Mouse (Mus musculus) brain, embryonic 18.5 days (tissue): ENCODE measurements around the gene Sirt2.

ENCODE experiments used
- DNase-seq: peaks from one replicate; pipeline ENCODE4 v3.0.0-alpha.2; 2012; ENCODE audit warnings: low read depth, low spot score

Gene Sirt2

GRCm38 (mm10) chr7:28766173-28766879 lies at the start of gene Sirt2:
Sirt2 (plus strand) TSS chr7:28766735.
- peak; percentile 98 for DNase-seq

GRCm38 (mm10) chr7:28717726-28718125 lies 48.8 kb upstream of the Sirt2 start:
- DNase-seq = no peak

GRCm38 (mm10) chr7:28719159-28719558 lies 47.4 kb upstream of the Sirt2 start:
- no peak for DNase-seq

- no peak for DNase-seq
Measured at GRCm38 (mm10) chr7:28719650-28720049, 46.9 kb upstream of the Sirt2 start.

DNA sequence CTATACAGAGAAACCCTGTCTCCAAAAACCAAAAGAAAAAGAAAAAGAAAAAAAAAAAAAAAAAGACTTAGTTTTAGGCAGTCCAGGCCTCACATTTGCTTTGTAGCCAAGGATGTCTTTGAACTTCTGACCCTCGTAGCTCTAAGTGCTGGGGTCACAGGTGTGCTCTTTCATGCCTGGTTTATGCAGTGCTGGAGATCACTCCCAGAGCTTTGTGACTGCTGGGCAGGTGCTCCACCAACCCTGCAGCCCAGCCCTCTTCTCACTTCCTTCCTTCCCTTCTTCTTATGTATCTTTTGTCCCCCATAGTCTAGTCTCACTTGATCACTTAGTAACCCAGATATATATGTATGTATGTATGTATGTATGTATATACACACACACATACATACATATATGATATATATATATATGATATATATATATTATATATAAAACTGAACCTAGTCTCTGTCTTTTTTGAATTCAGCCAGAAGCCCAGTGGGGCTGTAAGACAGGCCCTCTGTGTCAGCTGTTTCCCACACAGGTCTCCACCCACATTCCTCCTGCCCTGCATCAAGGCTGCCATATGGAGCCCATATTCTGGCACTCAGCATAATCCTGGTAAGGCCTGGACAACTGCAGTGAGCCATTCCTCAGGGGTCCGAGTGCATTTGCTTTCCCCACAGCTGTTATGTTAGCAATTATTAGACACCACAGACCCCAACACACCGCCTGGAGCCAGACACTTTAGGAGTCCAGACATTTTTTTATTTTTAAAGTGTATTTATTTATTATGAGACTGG lies 45.6 kb upstream of the Sirt2 start:
- no peak for DNase-seq

GRCm38 (mm10) chr7:28722079-28722478 lies 44.5 kb upstream of the Sirt2 start:
- no peak for DNase-seq

DNA sequence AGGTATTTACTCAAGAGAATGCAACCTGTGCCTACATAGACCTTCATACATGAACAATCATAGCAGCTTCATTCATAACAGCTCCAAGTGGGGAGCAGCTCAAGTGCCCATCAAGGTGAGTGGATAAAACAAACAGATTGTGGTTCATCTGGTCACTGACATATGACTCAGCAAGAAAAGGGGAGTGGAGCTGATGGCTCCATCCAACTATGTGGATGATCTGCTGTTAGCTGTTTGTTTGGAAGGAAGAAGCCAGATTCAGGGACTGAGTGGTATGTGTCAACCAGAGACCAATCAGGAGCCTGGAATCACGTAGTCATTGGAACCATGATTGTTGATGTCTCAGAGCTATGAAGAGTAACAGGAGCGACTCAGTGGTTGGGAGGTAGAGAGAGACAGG lies 41.9 kb upstream of the Sirt2 start:
- DNase-seq = no peak

DNA sequence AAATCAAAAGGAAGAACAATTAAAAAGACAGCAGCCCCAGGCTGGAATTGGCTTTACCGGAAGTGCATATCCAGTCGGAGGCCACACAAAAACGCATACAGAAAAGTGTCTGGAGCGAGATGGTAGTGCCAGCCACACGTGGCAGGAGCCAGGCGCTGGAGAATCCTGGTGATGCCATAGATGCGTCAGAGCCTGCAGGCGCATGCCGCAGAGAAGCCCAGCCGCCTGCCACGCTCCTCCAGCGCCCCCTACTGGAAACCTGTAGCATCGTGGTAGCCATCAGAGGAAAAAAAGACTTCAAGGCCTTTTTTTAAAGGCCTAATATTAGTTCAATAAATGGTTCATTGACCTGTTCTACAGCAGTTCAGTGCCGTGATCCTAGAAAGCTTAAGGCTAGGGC lies 39.9 kb upstream of the Sirt2 start:
- no peak for DNase-seq

- DNase-seq = no peak
Measured at GRCm38 (mm10) chr7:28727649-28728340, 38.7 kb upstream of the Sirt2 start.

DNA sequence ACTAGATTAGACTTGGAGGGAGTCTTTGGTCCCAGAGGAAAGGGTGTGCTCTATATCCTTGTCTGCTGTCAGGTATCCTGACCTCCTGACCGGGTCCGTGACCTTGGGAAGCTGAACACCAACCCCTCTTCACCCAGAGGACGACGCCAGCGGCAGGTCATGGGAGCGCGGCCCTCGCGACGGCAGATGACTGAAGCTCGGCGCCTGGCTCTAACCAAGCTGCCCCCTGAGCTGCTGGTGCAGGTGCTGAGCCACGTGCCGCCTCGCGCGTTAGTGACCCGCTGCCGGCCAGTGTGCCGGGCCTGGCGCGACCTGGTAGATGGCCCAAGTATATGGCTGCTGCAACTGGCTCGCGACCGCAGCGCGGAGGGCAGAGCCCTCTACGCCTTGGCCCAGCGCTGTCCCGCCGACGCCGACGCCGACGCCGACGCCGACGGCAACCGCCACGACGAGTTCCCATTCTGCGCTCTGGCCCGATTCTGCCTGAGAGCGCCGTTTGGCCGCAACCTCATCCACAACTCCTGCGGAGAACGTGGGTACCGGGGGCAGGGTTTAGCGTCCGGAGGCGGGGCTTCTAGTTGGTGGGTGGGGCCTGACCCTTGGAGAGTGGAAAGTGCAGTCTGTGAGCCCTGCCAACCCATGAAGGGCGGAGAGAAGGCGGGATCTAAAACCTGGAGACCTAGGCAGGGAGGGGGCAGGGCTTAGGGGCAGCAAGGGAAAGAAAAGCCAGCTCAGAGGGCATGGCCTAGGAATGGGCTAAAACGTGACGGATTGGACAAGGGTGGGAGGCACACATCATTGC lies 34.0 kb upstream of the Sirt2 start:
- peak; percentile 22 for DNase-seq

GRCm38 (mm10) chr7:28733211-28733610 lies 33.3 kb upstream of the Sirt2 start:
- no peak for DNase-seq

GRCm38 (mm10) chr7:28735701-28736100 lies 30.8 kb upstream of the Sirt2 start:
- DNase-seq = no peak

- DNase-seq = no peak
Measured at GRCm38 (mm10) chr7:28739829-28740228, 26.7 kb upstream of the Sirt2 start.

DNA sequence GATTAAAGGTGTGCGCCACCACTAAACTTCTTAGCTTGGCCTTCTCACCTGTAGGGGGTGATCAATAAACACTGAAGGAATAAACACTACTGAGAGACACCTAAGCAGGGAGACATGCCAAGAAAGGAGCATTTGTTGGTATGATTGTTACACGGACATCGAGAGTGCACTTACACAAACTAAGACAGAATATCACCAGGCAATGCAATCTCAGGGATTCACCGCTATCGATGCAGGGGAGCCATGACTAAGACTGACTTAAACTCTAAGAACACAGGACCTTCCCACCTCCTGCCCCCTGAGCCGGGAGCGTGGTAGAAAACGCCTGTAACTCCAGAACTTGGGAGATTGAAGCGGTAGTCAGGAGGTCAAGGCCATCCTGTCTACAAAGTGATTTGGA lies 25.6 kb upstream of the Sirt2 start:
- DNase-seq = no peak

- DNase-seq = no peak
Measured at GRCm38 (mm10) chr7:28741368-28741708, 25.2 kb upstream of the Sirt2 start.

GRCm38 (mm10) chr7:28741709-28742438 lies 24.7 kb upstream of the Sirt2 start, which contains the start of the genes Mrps12 and Sars2:
Mrps12 (minus strand) TSS chr7:28741820.
Sars2 (plus strand) TSS chr7:28741992.
- peak; percentile 98 for DNase-seq

- DNase-seq = no peak
Measured at GRCm38 (mm10) chr7:28749935-28750334, 16.6 kb upstream of the Sirt2 start.

DNA sequence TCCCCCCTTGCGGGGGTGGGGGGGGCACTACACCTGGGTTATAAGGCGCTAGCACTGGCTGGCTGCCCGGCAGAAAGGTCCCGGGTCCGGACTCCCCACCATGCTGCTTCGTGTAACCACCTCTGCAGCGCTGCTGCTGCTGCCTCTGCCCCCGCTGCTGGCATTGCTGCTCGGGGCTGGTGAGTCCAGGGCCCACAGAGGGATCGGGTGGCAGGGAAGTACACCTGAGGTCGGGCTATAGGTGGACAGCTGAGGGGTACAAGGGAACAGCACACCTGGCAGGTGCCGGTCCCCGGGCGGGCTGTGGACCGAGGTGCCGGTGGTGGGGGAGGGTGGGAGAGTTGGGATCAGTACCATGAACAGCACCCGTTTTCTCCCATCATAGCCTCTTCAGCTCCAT lies 10.5 kb upstream of the Sirt2 start, which contains the start of gene Ccer2:
Gene Ccer2, plus strand, starts transcription at position 96 of the 400 bp plus-strand sequence.
- no peak for DNase-seq

DNA sequence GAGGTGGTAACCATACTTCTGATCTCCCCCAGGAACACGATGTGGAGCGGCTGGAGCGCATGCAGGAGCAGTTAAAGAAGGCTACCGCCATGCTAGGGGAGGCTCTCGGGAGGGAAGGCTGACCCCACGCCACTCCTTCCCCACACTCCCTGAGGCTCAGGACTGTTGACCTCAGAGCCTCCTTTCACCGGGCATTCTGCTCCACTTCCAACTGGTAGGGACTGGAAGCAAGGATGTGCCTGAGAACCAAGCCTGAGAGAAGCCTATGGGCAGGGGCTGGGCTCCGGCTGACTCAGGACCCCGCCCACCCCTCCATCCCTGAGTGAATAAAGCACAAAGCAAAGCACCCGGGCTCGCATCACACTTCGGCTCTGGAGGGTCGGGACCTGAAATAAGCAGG lies 7.9 kb upstream of the Sirt2 start:
- no peak for DNase-seq

GRCm38 (mm10) chr7:28761907-28762306 lies 4.6 kb upstream of the Sirt2 start:
- DNase-seq = no peak

DNA sequence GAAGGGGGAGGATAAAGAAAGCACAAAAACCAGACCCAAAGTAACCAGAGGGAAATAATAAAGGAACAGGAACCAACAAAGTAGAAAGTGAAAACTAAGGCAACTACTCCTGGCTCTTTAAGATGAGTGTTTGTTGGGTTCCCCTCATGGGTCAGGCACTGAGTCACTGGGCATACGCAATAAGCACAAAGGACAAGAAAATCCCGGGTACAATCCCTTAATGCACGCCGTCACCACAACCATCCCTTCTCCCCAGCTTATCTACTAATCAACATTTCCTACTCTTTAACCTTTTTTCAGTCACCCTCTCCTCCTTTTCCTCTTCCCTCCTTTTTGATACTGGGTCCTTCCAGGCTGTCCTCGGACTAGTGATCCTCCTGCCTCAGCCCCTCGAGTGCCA lies 1.3 kb upstream of the Sirt2 start:
- no peak for DNase-seq
